Mouse (Mus musculus) kidney, postnatal 0 days (tissue): Measurements from ENCODE around the gene H1f0. TPM values are rescaled to one million over a fixed set of nuclear protein-coding genes. Genes with fewer than 3 reads are reported as not detected.

Experiments
- ATAC-seq: fragments of 200-750 bp; cut with Nextera tagmentation; replicated peaks from 2 replicates; pipeline ENCODE4 v1.8.0; 2017; ENCODE audit warnings: low read depth, moderate number of reproducible peaks, moderate TSS enrichment, moderate library complexity; ENCODE audit not compliant: low FRiP score
- DNase-seq: peaks from one replicate; pipeline ENCODE4 v3.0.0-alpha.2; 2016; ENCODE audit warnings: low spot score
- H3K27ac ChIP-seq: fragments of 300-500 bp; sonication (generic); 2 replicates; pipeline ENCODE4 v1.5.1; 2014; ENCODE audit warnings: mild to moderate bottlenecking
- H3K27me3 ChIP-seq: fragments of 300-500 bp; sonication (generic); 2 replicates; pipeline ENCODE4 v1.6.1; 2014; ENCODE audit warnings: low read length, mixed read lengths; ENCODE audit not compliant: insufficient read depth
- H3K36me3 ChIP-seq: fragments of 300-500 bp; sonication (generic); 2 replicates; pipeline ENCODE4 v1.6.1; 2014; ENCODE audit warnings: low read length, mixed read lengths; ENCODE audit not compliant: insufficient read depth
- H3K4me1 ChIP-seq: fragments of 300-500 bp; sonication (generic); replicated peaks from 2 replicates; pipeline ENCODE4 v1.6.1; 2014; ENCODE audit warnings: antibody characterized with exemption, low read length, mixed read lengths; ENCODE audit not compliant: insufficient read depth
- H3K4me2 ChIP-seq: fragments of 300-500 bp; sonication (generic); 2 replicates; pipeline ENCODE4 v1.6.1; 2014; ENCODE audit warnings: mild to moderate bottlenecking, low read length, moderate library complexity, mixed read lengths
- H3K4me3 ChIP-seq: fragments of 300-500 bp; sonication (generic); replicated peaks from 2 replicates; pipeline ENCODE4 v1.5.1; 2014; ENCODE audit warnings: low read depth, low read length
- H3K9ac ChIP-seq: fragments of 300-500 bp; sonication (generic); 2 replicates; pipeline ENCODE4 v1.6.1; 2014; ENCODE audit warnings: low read depth, low read length
- H3K9me3 ChIP-seq: fragments of 300-500 bp; sonication (generic); replicated peaks from 2 replicates; pipeline ENCODE4 v1.6.1; 2016; ENCODE audit warnings: low read length, inconsistent platforms, mixed read lengths
- CTCF ChIP-seq: IDR thresholded peaks from 2 replicates; pipeline ENCODE4 v1.5.1; 2016; ENCODE audit warnings: antibody characterized with exemption, low read depth, mild to moderate bottlenecking, moderate library complexity
- WGBS: fragments of 180-500 bp; shearing (Covaris S2); extraction: QIAGEN DNeasy Blood & Tissue Kit; methylation state at CpG from one replicate; pipeline ENCODE4 v1.1.7; 2014; 5-methylcytosine and 5-hydroxymethylcytosine counted together
- polyA plus RNA-seq: library from polyadenylated mRNA; unstranded; fragments of >200 nt; fragmentation: Nextera tagmentation; extraction: Ambion mirVana; gene quantifications from 2 replicates; pipeline ENCODE4 v1.2.1, GENCODE M21; 2015

The H1f0 gene
- polyA plus RNA-seq, 1 experiment from 2014 or later, result 524 TPM

DNA sequence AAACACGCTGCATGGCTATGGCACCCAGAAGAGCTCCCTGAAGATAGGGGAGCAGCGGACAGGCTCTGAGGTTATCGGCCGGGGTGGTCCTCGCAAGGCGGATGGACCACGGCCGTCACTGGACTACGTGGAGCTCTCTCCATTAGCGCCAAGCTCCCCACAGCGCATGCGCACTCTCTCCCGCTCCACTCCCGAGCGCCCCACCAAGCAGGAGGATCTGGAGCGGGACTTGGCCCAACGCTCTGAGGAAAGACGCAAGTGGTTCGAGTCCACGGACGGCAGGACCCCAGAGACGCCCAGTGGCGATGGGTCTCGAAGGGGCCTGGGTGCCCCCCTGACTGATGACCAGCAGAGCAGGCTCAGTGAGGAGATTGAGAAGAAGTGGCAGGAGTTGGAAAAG, 35.3 kb upstream of the H1f0 start:
- TF ChIP-seq CTCF, result no peak
- H3K4me3 ChIP-seq, result no peak overlapping the region
- peaks cover 67% of the 10 kb centered on the region for H3K36me3 ChIP-seq
- DNase-seq (no peak), ATAC-seq (no peak)
- 95% methylated on average over 24 of the region's 24 CpGs for WGBS
- 0 out of 2 replicates have a peak, but pooled peaks cover 2% of the 10 kb centered on the region for H3K4me1 ChIP-seq
- H3K27ac ChIP-seq, result no peak overlapping the region
- no peak overlapping the region for H3K9ac ChIP-seq
- no peaks in the 10 kb centered on the region for H3K9me3 ChIP-seq
- no peaks in the 10 kb centered on the region for H3K27me3 ChIP-seq
- no peak overlapping the region for H3K4me2 ChIP-seq

DNA sequence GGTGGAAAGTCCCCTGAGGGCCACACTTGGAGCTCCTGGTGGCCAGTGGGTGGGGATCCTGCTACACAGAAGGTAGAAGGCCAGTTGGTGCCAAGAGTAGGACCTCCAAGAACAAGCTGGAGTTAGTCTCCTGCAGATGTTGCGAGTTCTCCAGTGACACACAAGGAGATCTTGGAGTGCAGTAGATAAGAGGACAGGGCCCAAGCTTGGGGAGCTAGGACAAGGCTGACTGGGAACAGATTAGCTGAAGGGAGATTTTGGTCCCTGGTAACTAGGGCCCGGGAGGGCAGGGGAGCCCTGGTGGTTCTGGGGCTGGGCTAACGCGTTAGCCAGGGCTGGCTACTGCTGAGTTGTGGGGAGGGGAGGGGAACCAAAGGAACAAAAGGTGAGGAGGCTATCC, 32.3 kb upstream of the H1f0 start:
- H3K27ac ChIP-seq, result no peak overlapping the region
- peaks cover 54% of the 10 kb centered on the region for H3K36me3 ChIP-seq
- no peaks in the 10 kb centered on the region for H3K9me3 ChIP-seq
- ATAC-seq (no peak), DNase-seq (no peak)
- H3K4me1 ChIP-seq, result peaks cover 8% of the 10 kb centered on the region; the same call in 1 of the 2 replicates
- no peak for TF ChIP-seq CTCF
- no peaks in the 10 kb centered on the region for H3K27me3 ChIP-seq
- no peak overlapping the region for H3K4me2 ChIP-seq
- WGBS, result 96% methylated on average over 4 of the region's 4 CpGs
- no peak overlapping the region for H3K4me3 ChIP-seq
- H3K9ac ChIP-seq, result no peak overlapping the region

DNA sequence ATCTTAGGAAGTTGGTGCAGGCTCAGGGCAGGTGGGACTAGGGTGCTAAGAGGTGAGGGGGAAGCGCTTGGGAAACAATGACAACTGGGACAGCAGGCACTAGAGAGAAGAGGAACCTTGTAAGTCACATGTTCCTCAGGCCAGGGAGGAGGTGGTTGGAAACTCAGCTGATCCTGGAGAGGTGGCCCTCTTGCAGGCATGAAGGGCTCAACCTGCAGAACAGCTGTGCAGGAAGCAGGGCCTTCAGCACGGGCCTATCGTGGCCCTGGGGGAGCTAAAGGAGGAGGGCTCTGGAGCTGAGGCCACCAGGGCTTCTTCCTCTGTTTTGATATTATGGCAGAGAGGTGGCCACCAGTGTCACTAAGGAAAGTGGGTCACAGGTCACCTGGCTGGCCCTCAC, 31.6 kb upstream of the H1f0 start:
- H3K27me3 ChIP-seq, result no peaks in the 10 kb centered on the region
- H3K4me2 ChIP-seq, result no peak overlapping the region
- peaks cover 8% of the 10 kb centered on the region; the same call in 1 of the 2 replicates for H3K4me1 ChIP-seq
- H3K9ac ChIP-seq, result no peak overlapping the region
- peaks cover 55% of the 10 kb centered on the region for H3K36me3 ChIP-seq
- no peak overlapping the region for H3K4me3 ChIP-seq
- no peak for TF ChIP-seq CTCF
- 78% methylated on average over 3 of the region's 3 CpGs for WGBS
- DNase-seq (no peak), ATAC-seq (no peak)
- no peak overlapping the region for H3K27ac ChIP-seq
- no peaks in the 10 kb centered on the region for H3K9me3 ChIP-seq

GRCm38 (mm10) chr15:78998348-78998747, 29.9 kb upstream of the H1f0 start:
- DNase-seq, result no peak

GRCm38 (mm10) chr15:78999586-78999985, 28.7 kb upstream of the H1f0 start:
- Histone ChIP-seq H3K27me3 (no peaks in the 10 kb centered on the region), H3K27ac (no peak overlapping the region), H3K4me3 (no peak overlapping the region), H3K36me3 (peaks cover 44% of the 10 kb centered on the region), H3K9ac (no peak overlapping the region), H3K4me1 (peaks cover 8% of the 10 kb centered on the region; the same call in 1 of the 2 replicates), H3K4me2 (no peak overlapping the region), H3K9me3 (no peaks in the 10 kb centered on the region)
- DNase-seq, result no peak
- WGBS, result 75% methylated on average over 11 of the region's 11 CpGs
- TF ChIP-seq CTCF, result no peak
- ATAC-seq, result no peak

More at GRCm38 (mm10) chr15:78998348-78998747, 29.9 kb upstream of the H1f0 start:
- no peak for ATAC-seq
- H3K36me3 ChIP-seq, result peaks cover 43% of the 10 kb centered on the region
- H3K4me2 ChIP-seq, result no peak overlapping the region
- H3K9ac ChIP-seq, result no peak overlapping the region
- no peak overlapping the region for H3K4me3 ChIP-seq
- no peaks in the 10 kb centered on the region for H3K27me3 ChIP-seq
- WGBS, result 52% methylated on average over 8 of the region's 8 CpGs
- H3K27ac ChIP-seq, result peak overlapping the region; percentile 2; the same call in 1 of the 2 replicates
- no peaks in the 10 kb centered on the region for H3K9me3 ChIP-seq
- peaks cover 8% of the 10 kb centered on the region; the same call in 1 of the 2 replicates for H3K4me1 ChIP-seq
- no peak for TF ChIP-seq CTCF

DNA sequence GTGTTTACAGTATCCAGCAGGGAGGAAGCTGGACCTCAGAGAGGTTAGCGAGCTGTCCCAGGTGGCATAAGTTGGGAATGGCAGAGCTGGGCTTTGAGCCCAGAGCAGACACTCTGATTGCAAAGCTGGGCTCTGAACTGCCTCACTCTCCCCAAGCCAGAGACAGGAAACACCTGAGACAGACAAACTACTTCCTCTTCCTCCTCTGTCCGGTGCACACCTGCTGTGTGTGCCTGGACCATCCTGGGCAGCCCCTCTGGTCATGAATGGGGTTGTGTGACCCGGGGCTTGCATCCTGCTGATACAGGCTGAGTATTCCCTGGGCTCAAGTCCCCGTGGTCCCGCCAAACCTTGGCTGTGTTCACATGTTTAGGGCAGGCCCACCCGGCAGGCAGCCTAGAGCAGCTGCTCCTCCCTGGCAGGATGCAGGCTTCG, 27.9 kb upstream of the H1f0 start:
- 83% methylated on average over 7 of the region's 7 CpGs for WGBS
- peaks cover 47% of the 10 kb centered on the region for H3K36me3 ChIP-seq

DNA sequence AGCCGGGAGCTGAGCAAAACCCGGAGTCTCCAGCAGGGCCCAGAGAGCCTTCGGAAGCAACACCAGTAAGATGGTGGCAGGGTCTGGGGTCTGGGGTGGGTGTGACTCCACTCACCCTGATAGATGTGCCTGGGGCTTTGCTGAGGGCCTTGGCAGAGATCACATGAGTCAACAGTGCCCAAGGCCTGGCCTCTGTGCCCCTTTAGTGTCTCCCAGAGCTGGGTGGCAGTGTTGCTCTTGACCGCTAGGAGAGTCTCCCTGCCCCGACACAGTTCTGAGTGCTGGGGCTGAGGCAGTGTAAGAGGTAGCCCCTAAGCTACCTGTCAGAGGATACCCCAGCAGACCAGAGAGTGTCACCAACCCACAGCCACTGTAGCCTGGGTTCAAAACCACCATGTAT, 26.7 kb upstream of the H1f0 start:
- DNase-seq (no peak), ATAC-seq (no peak)
- no peak for TF ChIP-seq CTCF
- Histone ChIP-seq H3K36me3 (peaks cover 57% of the 10 kb centered on the region), H3K4me3 (no peak overlapping the region), H3K4me1 (peaks cover 8% of the 10 kb centered on the region; the same call in 1 of the 2 replicates), H3K9me3 (no peaks in the 10 kb centered on the region), H3K27me3 (no peaks in the 10 kb centered on the region), H3K4me2 (no peak overlapping the region), H3K9ac (no peak overlapping the region), H3K27ac (no peak overlapping the region)
- WGBS, result 95% methylated on average over 5 of the region's 5 CpGs

More for the DNA sequence above, 27.9 kb upstream of the H1f0 start:
- Histone ChIP-seq H3K4me1 (peaks cover 8% of the 10 kb centered on the region; the same call in 1 of the 2 replicates), H3K27me3 (no peaks in the 10 kb centered on the region), H3K9me3 (no peaks in the 10 kb centered on the region), H3K4me3 (no peak overlapping the region), H3K27ac (no peak overlapping the region), H3K9ac (no peak overlapping the region), H3K4me2 (no peak overlapping the region)
- TF ChIP-seq CTCF, result no peak
- no peak for DNase-seq
- ATAC-seq, result no peak
